Mouse (Mus musculus) telencephalon, adult 2 months (tissue): ENCODE data around the gene Fam131b.

ENCODE experiments used
- DNase-seq: peaks from one replicate; pipeline ENCODE4 v3.0.0-alpha.2; 2011; ENCODE audit warnings: low read depth, low spot score

The Fam131b gene

GRCm38 (mm10) chr6:42355794-42356600 lies 31.6 kb upstream of the Fam131b start:
- no peak for DNase-seq

- no peak for DNase-seq
Observed at GRCm38 (mm10) chr6:42355366-42355765, 30.9 kb upstream of the Fam131b start.

- DNase-seq, result peak; percentile 49
Observed at GRCm38 (mm10) chr6:42354076-42355019, 29.9 kb upstream of the Fam131b start.

- no peak for DNase-seq
Observed at GRCm38 (mm10) chr6:42353180-42353579, 28.7 kb upstream of the Fam131b start.

- DNase-seq, result no peak
Observed at GRCm38 (mm10) chr6:42352486-42352846, 28.0 kb upstream of the Fam131b start.

- no peak for DNase-seq
Observed at GRCm38 (mm10) chr6:42351776-42352485, 27.5 kb upstream of the Fam131b start.

- DNase-seq, result no peak
Observed at GRCm38 (mm10) chr6:42350968-42351775, 26.7 kb upstream of the Fam131b start.

GRCm38 (mm10) chr6:42350021-42350967 lies 25.9 kb upstream of the Fam131b start:
- DNase-seq, result no peak

GRCm38 (mm10) chr6:42349426-42350020 lies 25.1 kb upstream of the Fam131b start, which contains the start of gene Zyx:
Gene Zyx (plus strand): TSS chr6:42349630.
- DNase-seq, result peak; percentile 58

- no peak for DNase-seq
Observed at GRCm38 (mm10) chr6:42349006-42349425, 24.6 kb upstream of the Fam131b start.

GRCm38 (mm10) chr6:42348281-42349005 lies 24.0 kb upstream of the Fam131b start:
- DNase-seq, result no peak

GRCm38 (mm10) chr6:42344255-42344654 lies 19.8 kb upstream of the Fam131b start:
- no peak for DNase-seq

- no peak for DNase-seq
Observed at GRCm38 (mm10) chr6:42343361-42344120, 19.1 kb upstream of the Fam131b start.

GRCm38 (mm10) chr6:42342171-42342570 lies 17.7 kb upstream of the Fam131b start:
- DNase-seq, result no peak

GRCm38 (mm10) chr6:42339981-42340380 lies 15.5 kb upstream of the Fam131b start:
- no peak for DNase-seq

GRCm38 (mm10) chr6:42339189-42339588 lies 14.7 kb upstream of the Fam131b start:
- no peak for DNase-seq

- DNase-seq, result no peak
Observed at GRCm38 (mm10) chr6:42330946-42331345, 6.5 kb upstream of the Fam131b start.

- no peak for DNase-seq
Observed at GRCm38 (mm10) chr6:42330216-42330615, 5.8 kb upstream of the Fam131b start.
